Mouse (Mus musculus) neural tube, embryonic 13.5 days (tissue): ENCODE results near the gene Trp53i11. TPM values are rescaled to one million over a fixed set of nuclear protein-coding genes. Genes with fewer than 3 reads are reported as not detected.

ENCODE experiments used
- ATAC-seq: fragments of 200-750 bp; cut with Nextera tagmentation; 2 replicates; pipeline ENCODE4 v1.8.0; 2017; ENCODE audit warnings: low read depth, mild to moderate bottlenecking, moderate TSS enrichment, moderate library complexity
- H3K27ac ChIP-seq: fragments of 300-500 bp; sonication (generic); replicated peaks from 2 replicates; pipeline ENCODE4 v1.5.1; 2015; ENCODE audit warnings: moderate library complexity, mild to moderate bottlenecking, inconsistent platforms
- H3K27me3 ChIP-seq: fragments of 300-500 bp; sonication (generic); 2 replicates; pipeline ENCODE4 v1.6.1; 2015; ENCODE audit warnings: mild to moderate bottlenecking, inconsistent platforms
- H3K36me3 ChIP-seq: fragments of 300-500 bp; sonication (generic); 2 replicates; pipeline ENCODE4 v1.6.1; 2015; ENCODE audit warnings: mild to moderate bottlenecking, inconsistent platforms
- H3K4me1 ChIP-seq: fragments of 300-500 bp; sonication (generic); replicated peaks from 2 replicates; pipeline ENCODE4 v1.6.1; 2015; ENCODE audit warnings: inconsistent platforms
- H3K4me2 ChIP-seq: fragments of 300-500 bp; sonication (generic); 2 replicates; pipeline ENCODE4 v1.6.1; 2015; ENCODE audit warnings: inconsistent platforms, mild to moderate bottlenecking, moderate library complexity
- H3K4me3 ChIP-seq: fragments of 300-500 bp; sonication (generic); 2 replicates; pipeline ENCODE4 v1.5.1; 2015; ENCODE audit warnings: mild to moderate bottlenecking, inconsistent platforms
- H3K9ac ChIP-seq: fragments of 300-500 bp; sonication (generic); 2 replicates; pipeline ENCODE4 v1.6.1; 2015; ENCODE audit warnings: moderate library complexity, mild to moderate bottlenecking, inconsistent platforms
- H3K9me3 ChIP-seq: fragments of 300-500 bp; sonication (generic); 2 replicates; pipeline ENCODE4 v1.6.1; 2016; ENCODE audit warnings: inconsistent platforms
- WGBS: fragments of 180-500 bp; shearing (Covaris S2); methylation state at CpG from one replicate; pipeline ENCODE4 v1.1.7; 2015; 5-methylcytosine and 5-hydroxymethylcytosine counted together
- polyA plus RNA-seq: library from polyadenylated mRNA; unstranded; fragments of >200 nt; fragmentation: Nextera tagmentation; extraction: Ambion mirVana; gene quantifications from 2 replicates; pipeline ENCODE4 v1.2.1, GENCODE M21; 2015

The Trp53i11 gene
- polyA plus RNA-seq = 137 and 150 TPM in 2 replicates

GRCm38 (mm10) chr2:93187323-93187996 lies at the start of gene Trp53i11:
Trp53i11 (plus strand) TSS chr2:93187548.
- peaks cover 4% of the 10 kb centered on the region; the same call in 1 of the 2 replicates for H3K27me3 ChIP-seq
- H3K4me1 ChIP-seq = peaks cover 64% of the 10 kb centered on the region
- H3K4me3 ChIP-seq = peak within 1 kb of the TSS; percentile 93
- H3K9me3 ChIP-seq = no peaks in the 10 kb centered on the region
- peak; percentile 81 for ATAC-seq
- no peaks in the 10 kb centered on the region for H3K36me3 ChIP-seq
- peak within 1 kb of the TSS; percentile 99 for H3K9ac ChIP-seq
- under 1% methylated on average over 69 of the region's 69 CpGs for WGBS
- peak within 1 kb of the TSS; percentile 96 for H3K27ac ChIP-seq
- H3K4me2 ChIP-seq = peak within 1 kb of the TSS; percentile 71

- Histone ChIP-seq H3K9ac (no peak overlapping the region), H3K27me3 (no peaks in the 10 kb centered on the region), H3K4me1 (peaks cover 19% of the 10 kb centered on the region), H3K36me3 (no peaks in the 10 kb centered on the region), H3K4me2 (no peak overlapping the region), H3K27ac (no peak overlapping the region), H3K9me3 (no peaks in the 10 kb centered on the region), H3K4me3 (no peak overlapping the region)
- ATAC-seq = no peak
- 91% methylated on average over 7 of the region's 7 CpGs for WGBS
Measured at GRCm38 (mm10) chr2:93139476-93139875, 47.9 kb upstream of the Trp53i11 start.

GRCm38 (mm10) chr2:93141329-93141728 lies 46.0 kb upstream of the Trp53i11 start:
- Histone ChIP-seq H3K36me3 (no peaks in the 10 kb centered on the region), H3K27me3 (no peaks in the 10 kb centered on the region), H3K4me1 (peaks cover 24% of the 10 kb centered on the region), H3K4me3 (no peak overlapping the region), H3K9me3 (no peaks in the 10 kb centered on the region), H3K27ac (no peak overlapping the region), H3K4me2 (no peak overlapping the region), H3K9ac (no peak overlapping the region)
- WGBS = 73% methylated on average over 3 of the region's 3 CpGs
- ATAC-seq = peak; percentile 43; the same call in 1 of the 2 replicates

GRCm38 (mm10) chr2:93142616-93143015 lies 44.7 kb upstream of the Trp53i11 start:
- Histone ChIP-seq H3K4me3 (no peak overlapping the region), H3K27ac (no peak overlapping the region), H3K27me3 (no peaks in the 10 kb centered on the region), H3K9ac (no peak overlapping the region), H3K4me2 (no peak overlapping the region), H3K36me3 (no peaks in the 10 kb centered on the region), H3K4me1 (peaks cover 25% of the 10 kb centered on the region), H3K9me3 (no peaks in the 10 kb centered on the region)
- 71% methylated on average over 7 of the region's 7 CpGs for WGBS
- no peak for ATAC-seq

- peaks cover 25% of the 10 kb centered on the region for H3K4me1 ChIP-seq
- WGBS = 98% methylated on average over 3 of the region's 3 CpGs
- no peak for ATAC-seq
Measured at GRCm38 (mm10) chr2:93144126-93144525, 43.2 kb upstream of the Trp53i11 start.

GRCm38 (mm10) chr2:93150009-93150408 lies 37.3 kb upstream of the Trp53i11 start:
- no peak overlapping the region for H3K4me2 ChIP-seq
- WGBS = 65% methylated on average over 2 of the region's 2 CpGs
- H3K27me3 ChIP-seq = no peaks in the 10 kb centered on the region
- H3K4me1 ChIP-seq = peaks cover 12% of the 10 kb centered on the region
- no peaks in the 10 kb centered on the region for H3K36me3 ChIP-seq
- H3K27ac ChIP-seq = no peak overlapping the region
- H3K4me3 ChIP-seq = no peak overlapping the region
- no peaks in the 10 kb centered on the region for H3K9me3 ChIP-seq
- ATAC-seq = no peak
- no peak overlapping the region for H3K9ac ChIP-seq

More at GRCm38 (mm10) chr2:93144126-93144525, 43.2 kb upstream of the Trp53i11 start:
- H3K9me3 ChIP-seq = no peaks in the 10 kb centered on the region
- no peak overlapping the region for H3K27ac ChIP-seq
- H3K36me3 ChIP-seq = no peaks in the 10 kb centered on the region
- no peak overlapping the region for H3K4me2 ChIP-seq
- H3K4me3 ChIP-seq = no peak overlapping the region
- no peaks in the 10 kb centered on the region for H3K27me3 ChIP-seq
- no peak overlapping the region for H3K9ac ChIP-seq

- Histone ChIP-seq H3K4me1 (peaks cover 11% of the 10 kb centered on the region), H3K27ac (no peak overlapping the region), H3K9me3 (no peaks in the 10 kb centered on the region), H3K9ac (no peak overlapping the region), H3K36me3 (no peaks in the 10 kb centered on the region), H3K27me3 (no peaks in the 10 kb centered on the region), H3K4me2 (no peak overlapping the region), H3K4me3 (no peak overlapping the region)
- WGBS = 72% methylated on average over 9 of the region's 9 CpGs
- no peak for ATAC-seq
Measured at GRCm38 (mm10) chr2:93150673-93151450, 36.5 kb upstream of the Trp53i11 start.

GRCm38 (mm10) chr2:93152191-93152601 lies 35.2 kb upstream of the Trp53i11 start:
- no peak overlapping the region for H3K4me2 ChIP-seq
- 0 out of 2 replicates have a peak, but pooled peaks cover 5% of the 10 kb centered on the region for H3K4me1 ChIP-seq
- H3K4me3 ChIP-seq = no peak overlapping the region
- no peaks in the 10 kb centered on the region for H3K27me3 ChIP-seq
- H3K36me3 ChIP-seq = no peaks in the 10 kb centered on the region
- no peaks in the 10 kb centered on the region for H3K9me3 ChIP-seq
- no peak overlapping the region for H3K27ac ChIP-seq
- 82% methylated on average over 6 of the region's 6 CpGs for WGBS
- no peak for ATAC-seq
- no peak overlapping the region for H3K9ac ChIP-seq

- H3K9ac ChIP-seq = no peak overlapping the region
- no peak overlapping the region for H3K4me2 ChIP-seq
Measured at GRCm38 (mm10) chr2:93152883-93153491, 34.4 kb upstream of the Trp53i11 start.

GRCm38 (mm10) chr2:93153833-93154232 lies 33.5 kb upstream of the Trp53i11 start:
- Histone ChIP-seq H3K9me3 (no peaks in the 10 kb centered on the region), H3K36me3 (no peaks in the 10 kb centered on the region), H3K4me1 (0 out of 2 replicates have a peak, but pooled peaks cover 5% of the 10 kb centered on the region), H3K4me2 (no peak overlapping the region), H3K27me3 (no peaks in the 10 kb centered on the region), H3K27ac (no peak overlapping the region), H3K4me3 (no peak overlapping the region), H3K9ac (no peak overlapping the region)
- ATAC-seq = no peak
- 88% methylated on average over 1 of the region's 1 CpGs for WGBS

More at GRCm38 (mm10) chr2:93152883-93153491, 34.4 kb upstream of the Trp53i11 start:
- 79% methylated on average over 7 of the region's 7 CpGs for WGBS
- no peak for ATAC-seq
- Histone ChIP-seq H3K27me3 (no peaks in the 10 kb centered on the region), H3K4me1 (0 out of 2 replicates have a peak, but pooled peaks cover 5% of the 10 kb centered on the region), H3K27ac (no peak overlapping the region), H3K4me3 (no peak overlapping the region), H3K36me3 (no peaks in the 10 kb centered on the region), H3K9me3 (no peaks in the 10 kb centered on the region)

GRCm38 (mm10) chr2:93154486-93155032 lies 32.8 kb upstream of the Trp53i11 start:
- no peaks in the 10 kb centered on the region for H3K9me3 ChIP-seq
- no peak for ATAC-seq
- H3K27ac ChIP-seq = no peak overlapping the region
- no peak overlapping the region for H3K4me3 ChIP-seq
- H3K4me1 ChIP-seq = 0 out of 2 replicates have a peak, but pooled peaks cover 5% of the 10 kb centered on the region
- no peak overlapping the region for H3K4me2 ChIP-seq
- no peaks in the 10 kb centered on the region for H3K27me3 ChIP-seq
- H3K9ac ChIP-seq = no peak overlapping the region
- 67% methylated on average over 1 of the region's 1 CpGs for WGBS
- H3K36me3 ChIP-seq = no peaks in the 10 kb centered on the region
